Mouse (Mus musculus): ENCODE data around the gene Anxa8.

Gene Anxa8

DNA sequence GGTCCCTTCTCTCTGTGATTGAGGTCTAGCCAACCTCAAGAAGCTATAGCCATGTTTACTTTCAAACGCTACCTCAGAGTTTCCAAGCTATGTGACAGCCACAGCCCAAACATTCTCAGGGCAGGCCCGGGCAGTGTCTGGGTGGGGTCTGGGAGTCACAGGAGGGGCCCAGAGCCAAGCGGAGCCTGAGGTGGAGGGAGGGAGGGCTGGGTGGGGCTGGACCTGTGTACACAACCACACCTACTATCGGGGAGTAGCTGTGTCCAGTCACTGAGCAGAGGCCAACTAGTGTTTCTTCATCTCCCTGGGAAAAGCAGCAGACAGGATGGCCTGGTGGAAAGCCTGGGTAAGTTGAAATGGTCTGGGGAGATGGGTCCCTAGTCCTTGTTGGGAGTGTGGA, at the start of gene Anxa8:
Anxa8 (plus strand) TSS at position 251 of the 400 bp plus-strand sequence.
- H3K9me3 ChIP-seq (ENCODE audit: low read length), result no peaks in the 10 kb centered on the region
- H3K27me3 ChIP-seq (ENCODE audit: insufficient read depth, low read length), result peaks cover 23% of the 10 kb centered on the region
- no peak within 1 kb of the TSS for H3K4me3 ChIP-seq (replicated peaks; ENCODE audit: low read length)
- H3K36me3 ChIP-seq (ENCODE audit: insufficient read depth, low read length), result no peaks in the 10 kb centered on the region
- peaks cover 12% of the 10 kb centered on the region for H3K4me1 ChIP-seq (replicated peaks; ENCODE audit: low read depth, low read length)
- TF ChIP-seq POU5F1 (IDR thresholded peaks at IDR 0.05; ENCODE audit: borderline replicate concordance, low read length), result no peak
- TF ChIP-seq CTCF (conservative IDR thresholded peaks at IDR 0.05; ENCODE audit: low read length), result no peak
- no peak for TF ChIP-seq NANOG (IDR thresholded peaks at IDR 0.05; ENCODE audit: borderline replicate concordance, low read length)

DNA sequence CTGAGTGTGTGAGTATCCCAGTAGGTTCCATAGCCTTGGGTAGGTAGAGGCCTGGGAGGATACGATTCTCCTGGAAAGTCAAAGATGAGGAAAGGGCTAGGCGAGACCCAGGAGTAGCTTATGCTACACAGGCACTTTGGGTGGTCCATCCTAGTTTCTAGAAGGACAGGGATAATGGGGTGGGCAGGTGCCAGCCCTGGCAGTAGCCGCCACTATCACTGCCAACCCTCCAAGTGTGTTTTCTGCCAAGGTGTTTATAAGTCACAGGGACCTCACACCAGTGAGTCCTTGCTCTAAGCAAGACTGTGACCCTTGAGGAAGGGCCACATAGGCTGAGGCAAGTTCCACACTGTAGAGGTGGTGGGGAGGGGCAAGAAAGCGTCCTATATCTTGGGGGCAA, 44.5 kb upstream of the Anxa8 start:
- H3K36me3 ChIP-seq (ENCODE audit: insufficient read depth, low read length), result no peaks in the 10 kb centered on the region
- H3K9me3 ChIP-seq (ENCODE audit: low read length), result no peaks in the 10 kb centered on the region
- H3K27me3 ChIP-seq (ENCODE audit: insufficient read depth, low read length), result no peaks in the 10 kb centered on the region
- H3K4me3 ChIP-seq (replicated peaks; ENCODE audit: low read length), result no peak overlapping the region
- H3K4me1 ChIP-seq (replicated peaks; ENCODE audit: low read depth, low read length), result no peaks in the 10 kb centered on the region
- TF ChIP-seq NANOG (IDR thresholded peaks at IDR 0.05; ENCODE audit: borderline replicate concordance, low read length) (no peak), CTCF (conservative IDR thresholded peaks at IDR 0.05; ENCODE audit: low read length) (no peak), POU5F1 (IDR thresholded peaks at IDR 0.05; ENCODE audit: borderline replicate concordance, low read length) (no peak)

DNA sequence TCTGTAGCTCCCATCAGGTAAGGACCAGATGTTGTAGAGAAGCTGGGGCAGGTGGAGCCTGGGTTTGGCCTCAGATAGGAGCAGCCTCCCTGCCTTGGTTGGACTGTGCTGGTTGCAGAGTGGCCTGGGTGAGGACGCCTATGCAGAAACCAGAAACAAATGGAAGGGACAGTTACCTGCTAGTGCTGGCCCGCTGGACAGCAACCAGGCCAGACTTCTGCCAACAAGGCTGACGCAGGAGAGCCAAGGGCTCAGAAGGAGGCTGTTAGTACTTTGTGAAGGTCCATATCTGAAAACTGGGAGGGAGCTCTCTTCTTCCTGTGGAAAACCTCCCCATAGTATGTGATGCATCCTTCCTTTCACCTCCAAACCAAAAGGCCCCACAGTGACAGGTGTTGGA, 42.4 kb upstream of the Anxa8 start:
- Histone ChIP-seq H3K36me3 (ENCODE audit: insufficient read depth, low read length) (no peaks in the 10 kb centered on the region), H3K4me1 (replicated peaks; ENCODE audit: low read depth, low read length) (no peaks in the 10 kb centered on the region), H3K27me3 (ENCODE audit: insufficient read depth, low read length) (no peaks in the 10 kb centered on the region), H3K9me3 (ENCODE audit: low read length) (no peaks in the 10 kb centered on the region), H3K4me3 (replicated peaks; ENCODE audit: low read length) (no peak overlapping the region)
- no peak for TF ChIP-seq CTCF (conservative IDR thresholded peaks at IDR 0.05; ENCODE audit: low read length)
- TF ChIP-seq NANOG (IDR thresholded peaks at IDR 0.05; ENCODE audit: borderline replicate concordance, low read length), result no peak
- TF ChIP-seq POU5F1 (IDR thresholded peaks at IDR 0.05; ENCODE audit: borderline replicate concordance, low read length), result no peak

GRCm38 (mm10) chr14:34050101-34050779, 35.5 kb upstream of the Anxa8 start:
- H3K4me1 ChIP-seq (replicated peaks; ENCODE audit: low read depth, low read length), result no peaks in the 10 kb centered on the region
- no peaks in the 10 kb centered on the region for H3K9me3 ChIP-seq (ENCODE audit: low read length)
- no peak for TF ChIP-seq POU5F1 (IDR thresholded peaks at IDR 0.05; ENCODE audit: borderline replicate concordance, low read length)
- TF ChIP-seq CTCF (conservative IDR thresholded peaks at IDR 0.05; ENCODE audit: low read length), result no peak
- TF ChIP-seq NANOG (IDR thresholded peaks at IDR 0.05; ENCODE audit: borderline replicate concordance, low read length), result no peak
- peaks cover 5% of the 10 kb centered on the region for H3K27me3 ChIP-seq (ENCODE audit: insufficient read depth, low read length)
- H3K36me3 ChIP-seq (ENCODE audit: insufficient read depth, low read length), result no peaks in the 10 kb centered on the region
- no peak overlapping the region for H3K4me3 ChIP-seq (replicated peaks; ENCODE audit: low read length)

DNA sequence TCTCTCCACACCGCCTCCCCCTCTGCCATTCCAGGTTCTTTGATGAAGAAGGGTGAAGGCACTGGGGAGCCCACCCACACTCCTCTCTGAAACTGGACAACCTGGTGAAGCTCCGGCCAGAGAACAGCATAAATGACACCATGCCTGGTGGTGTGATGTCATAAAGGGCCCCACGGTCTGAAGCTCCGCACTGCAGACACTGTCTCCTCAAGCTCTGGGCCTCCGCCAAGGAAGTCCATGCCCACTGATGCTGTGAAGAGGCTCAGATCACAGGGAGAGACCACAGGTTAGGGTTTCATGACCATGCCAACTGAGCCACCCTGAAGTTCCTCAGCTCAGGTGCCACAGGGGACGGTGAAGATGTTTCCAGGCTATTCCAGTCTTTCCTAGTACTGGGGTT, 33.3 kb upstream of the Anxa8 start, which contains the start of gene Antxrl:
Antxrl (plus strand) TSS at position 192 of the 400 bp plus-strand sequence.
- no peaks in the 10 kb centered on the region for H3K9me3 ChIP-seq (ENCODE audit: low read length)
- no peak for TF ChIP-seq NANOG (IDR thresholded peaks at IDR 0.05; ENCODE audit: borderline replicate concordance, low read length)
- TF ChIP-seq CTCF (conservative IDR thresholded peaks at IDR 0.05; ENCODE audit: low read length), result no peak
- no peak for TF ChIP-seq POU5F1 (IDR thresholded peaks at IDR 0.05; ENCODE audit: borderline replicate concordance, low read length)
- no peak within 1 kb of the TSS for H3K4me3 ChIP-seq (replicated peaks; ENCODE audit: low read length)
- H3K4me1 ChIP-seq (replicated peaks; ENCODE audit: low read depth, low read length), result no peaks in the 10 kb centered on the region
- H3K27me3 ChIP-seq (ENCODE audit: insufficient read depth, low read length), result peaks cover 5% of the 10 kb centered on the region
- no peaks in the 10 kb centered on the region for H3K36me3 ChIP-seq (ENCODE audit: insufficient read depth, low read length)

DNA sequence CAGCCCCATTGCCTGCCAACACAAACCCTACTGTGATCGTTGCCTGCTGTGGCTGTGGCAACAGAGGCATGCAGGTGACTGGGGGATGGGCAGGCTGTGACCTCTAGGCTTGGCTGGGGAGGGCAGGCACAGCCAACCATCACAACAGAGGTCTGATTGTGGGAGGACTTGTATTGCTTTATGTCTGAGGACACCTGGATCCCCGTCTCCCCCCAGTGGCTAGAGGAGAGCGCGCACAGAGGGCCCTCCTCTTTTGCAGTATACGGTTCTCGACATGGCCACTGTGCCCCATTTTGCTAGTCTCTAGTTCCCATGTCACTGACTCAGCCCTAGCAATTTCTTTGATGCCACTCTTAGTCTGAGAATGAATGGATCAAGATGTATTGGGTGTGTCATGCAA, 14.1 kb upstream of the Anxa8 start:
- Histone ChIP-seq H3K27me3 (ENCODE audit: insufficient read depth, low read length) (peaks cover 4% of the 10 kb centered on the region; the same call in 1 of the 2 replicates), H3K36me3 (ENCODE audit: insufficient read depth, low read length) (no peaks in the 10 kb centered on the region), H3K4me3 (replicated peaks; ENCODE audit: low read length) (no peak overlapping the region), H3K9me3 (ENCODE audit: low read length) (no peaks in the 10 kb centered on the region), H3K4me1 (replicated peaks; ENCODE audit: low read depth, low read length) (peaks cover 6% of the 10 kb centered on the region; the same call in 1 of the 2 replicates)
- TF ChIP-seq POU5F1 (IDR thresholded peaks at IDR 0.05; ENCODE audit: borderline replicate concordance, low read length) (no peak), CTCF (conservative IDR thresholded peaks at IDR 0.05; ENCODE audit: low read length) (no peak; the same call in 1 of the 2 replicates), NANOG (IDR thresholded peaks at IDR 0.05; ENCODE audit: borderline replicate concordance, low read length) (no peak)

GRCm38 (mm10) chr14:34075346-34075745, 10.4 kb upstream of the Anxa8 start:
- peaks cover 6% of the 10 kb centered on the region; the same call in 1 of the 2 replicates for H3K4me1 ChIP-seq (replicated peaks; ENCODE audit: low read depth, low read length)
- no peaks in the 10 kb centered on the region for H3K9me3 ChIP-seq (ENCODE audit: low read length)
- H3K36me3 ChIP-seq (ENCODE audit: insufficient read depth, low read length), result no peaks in the 10 kb centered on the region
- no peaks in the 10 kb centered on the region; the same call in 1 of the 2 replicates for H3K27me3 ChIP-seq (ENCODE audit: insufficient read depth, low read length)
- TF ChIP-seq CTCF (conservative IDR thresholded peaks at IDR 0.05; ENCODE audit: low read length) (no peak), NANOG (IDR thresholded peaks at IDR 0.05; ENCODE audit: borderline replicate concordance, low read length) (no peak), POU5F1 (IDR thresholded peaks at IDR 0.05; ENCODE audit: borderline replicate concordance, low read length) (no peak)
- H3K4me3 ChIP-seq (replicated peaks; ENCODE audit: low read length), result no peak overlapping the region

DNA sequence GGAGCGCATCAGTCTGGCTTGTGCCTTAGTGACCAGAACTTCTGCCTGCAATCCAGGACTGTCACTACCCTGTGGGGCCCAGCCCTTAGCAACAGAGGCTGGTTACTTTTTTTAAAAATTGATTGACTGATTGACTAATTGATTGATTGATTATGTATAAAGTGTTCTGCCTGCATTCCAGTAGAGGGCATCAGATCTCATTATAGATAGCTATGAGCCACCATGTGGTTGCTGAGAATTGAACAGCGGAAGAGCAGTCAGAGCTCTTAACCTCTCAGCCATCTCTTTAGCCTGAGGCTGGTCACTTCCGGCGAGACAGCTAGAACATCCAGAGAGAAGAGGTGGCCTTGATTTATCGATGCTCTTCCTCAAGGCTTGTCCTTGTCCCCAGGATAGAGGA, 8.6 kb upstream of the Anxa8 start:
- Histone ChIP-seq H3K4me1 (replicated peaks; ENCODE audit: low read depth, low read length) (peaks cover 10% of the 10 kb centered on the region; the same call in 1 of the 2 replicates), H3K36me3 (ENCODE audit: insufficient read depth, low read length) (no peaks in the 10 kb centered on the region), H3K4me3 (replicated peaks; ENCODE audit: low read length) (no peak overlapping the region), H3K9me3 (ENCODE audit: low read length) (no peaks in the 10 kb centered on the region), H3K27me3 (ENCODE audit: insufficient read depth, low read length) (no peaks in the 10 kb centered on the region; the same call in 1 of the 2 replicates)
- TF ChIP-seq NANOG (IDR thresholded peaks at IDR 0.05; ENCODE audit: borderline replicate concordance, low read length) (no peak), POU5F1 (IDR thresholded peaks at IDR 0.05; ENCODE audit: borderline replicate concordance, low read length) (no peak), CTCF (conservative IDR thresholded peaks at IDR 0.05; ENCODE audit: low read length) (0 out of 2 replicates have a peak, but pooled peaks have one; percentile 5)
